Mouse (Mus musculus): ENCODE results near the gene Klhl24. TPM values are rescaled to one million over a fixed set of nuclear protein-coding genes. Genes with fewer than 3 reads are reported as not detected.
A peak's percentile ranks its signal among the peaks of the same experiment; 100 is the strongest.
"Not testable (repeated sequence)": the region's sequence is repeated elsewhere in the genome, so short reads cannot be mapped to it uniquely, and the experiment has no call there.

Klhl24 gene
- polyA plus RNA-seq, 1 experiment from 2014 or later = 34.9 TPM

GRCm38 (mm10) chr16:20095966-20096365 is 1.4 kb upstream of the Klhl24 start:
- Histone ChIP-seq H3K27ac (ENCODE audit: low read length) (no peak overlapping the region), H3K4me1 (ENCODE audit: insufficient read depth, low read length) (peaks cover 5% of the 10 kb centered on the region), H3K36me3 (ENCODE audit: insufficient read depth, low read length) (peaks cover 4% of the 10 kb centered on the region; the same call in 1 of the 2 replicates), H3K27me3 (ENCODE audit: insufficient read depth, low read length) (no peaks in the 10 kb centered on the region), H3K9me3 (ENCODE audit: low read length) (no peaks in the 10 kb centered on the region), H3K9ac (replicated peaks; ENCODE audit: low read length) (no peak overlapping the region), H3K4me3 (ENCODE audit: low read length) (no peak overlapping the region), H3K4me2 (replicated peaks; ENCODE audit: low read depth, low read length) (no peak overlapping the region)
- 77% methylated on average over 2 of the region's 2 CpGs for WGBS
- no peak for ATAC-seq (ENCODE audit: low FRiP score, low TSS enrichment)

- H3K9ac ChIP-seq (replicated peaks; ENCODE audit: low read length) = peak overlapping the region; percentile 93
- H3K4me1 ChIP-seq (ENCODE audit: insufficient read depth, low read length) = peaks cover 5% of the 10 kb centered on the region
- no peaks in the 10 kb centered on the region for H3K27me3 ChIP-seq (ENCODE audit: insufficient read depth, low read length)
- peak; percentile 96 for ATAC-seq (ENCODE audit: low FRiP score, low TSS enrichment)
- peak overlapping the region; percentile 85 for H3K4me3 ChIP-seq (ENCODE audit: low read length)
- no peaks in the 10 kb centered on the region for H3K9me3 ChIP-seq (ENCODE audit: low read length)
- WGBS = under 1% methylated on average over 55 of the region's 61 CpGs
- H3K36me3 ChIP-seq (ENCODE audit: insufficient read depth, low read length) = peaks cover 9% of the 10 kb centered on the region; the same call in 1 of the 2 replicates
- H3K27ac ChIP-seq (ENCODE audit: low read length) = peak overlapping the region; percentile 98
- H3K4me2 ChIP-seq (replicated peaks; ENCODE audit: low read depth, low read length) = peak overlapping the region; percentile 55
These were observed 501 bp downstream of the Klhl24 start for GRCm38 (mm10) chr16:20097711-20098374.

GRCm38 (mm10) chr16:20098375-20098727 is 1.0 kb downstream of the Klhl24 start:
- H3K4me1 ChIP-seq (ENCODE audit: insufficient read depth, low read length) = peaks cover 5% of the 10 kb centered on the region
- peak overlapping the region; percentile 98 for H3K27ac ChIP-seq (ENCODE audit: low read length)
- H3K9me3 ChIP-seq (ENCODE audit: low read length) = peaks cover 3% of the 10 kb centered on the region
- WGBS = 5% methylated on average over 4 of the region's 4 CpGs
- H3K9ac ChIP-seq (replicated peaks; ENCODE audit: low read length) = peak overlapping the region; percentile 93
- H3K36me3 ChIP-seq (ENCODE audit: insufficient read depth, low read length) = peaks cover 13% of the 10 kb centered on the region
- H3K4me2 ChIP-seq (replicated peaks; ENCODE audit: low read depth, low read length) = peak overlapping the region; percentile 55
- H3K4me3 ChIP-seq (ENCODE audit: low read length) = peak overlapping the region; percentile 85
- no peak for ATAC-seq (ENCODE audit: low FRiP score, low TSS enrichment)
- H3K27me3 ChIP-seq (ENCODE audit: insufficient read depth, low read length) = no peaks in the 10 kb centered on the region

- H3K27ac ChIP-seq (ENCODE audit: low read length) = peak overlapping the region; percentile 37; the same call in 1 of the 2 replicates
- H3K9ac ChIP-seq (replicated peaks; ENCODE audit: low read length) = no peak overlapping the region
- H3K4me2 ChIP-seq (replicated peaks; ENCODE audit: low read depth, low read length) = peak overlapping the region; percentile 55; the same call in 1 of the 2 replicates
- H3K4me1 ChIP-seq (ENCODE audit: insufficient read depth, low read length) = peaks cover 5% of the 10 kb centered on the region
- H3K36me3 ChIP-seq (ENCODE audit: insufficient read depth, low read length) = peaks cover 20% of the 10 kb centered on the region
- H3K27me3 ChIP-seq (ENCODE audit: insufficient read depth, low read length) = no peaks in the 10 kb centered on the region
- peaks cover 10% of the 10 kb centered on the region for H3K9me3 ChIP-seq (ENCODE audit: low read length)
- no peak for ATAC-seq (ENCODE audit: low FRiP score, low TSS enrichment)
- no peak overlapping the region; the same call in 1 of the 2 replicates for H3K4me3 ChIP-seq (ENCODE audit: low read length)
- 77% methylated on average over 6 of the region's 6 CpGs for WGBS
These were observed 1.7 kb downstream of the Klhl24 start for GRCm38 (mm10) chr16:20098866-20099629.

GRCm38 (mm10) chr16:20106996-20107395 is 9.7 kb downstream of the Klhl24 start:
- 92% methylated on average over 8 of the region's 8 CpGs for WGBS
- H3K36me3 ChIP-seq (ENCODE audit: insufficient read depth, low read length) = peaks cover 65% of the 10 kb centered on the region
- no peaks in the 10 kb centered on the region for H3K27me3 ChIP-seq (ENCODE audit: insufficient read depth, low read length)
- no peak for ATAC-seq (ENCODE audit: low FRiP score, low TSS enrichment)
- peaks cover 21% of the 10 kb centered on the region for H3K9me3 ChIP-seq (ENCODE audit: low read length)
- H3K27ac ChIP-seq (ENCODE audit: low read length) = no peak overlapping the region
- no peak overlapping the region for H3K4me3 ChIP-seq (ENCODE audit: low read length)
- no peak overlapping the region for H3K4me2 ChIP-seq (replicated peaks; ENCODE audit: low read depth, low read length)
- no peaks in the 10 kb centered on the region for H3K4me1 ChIP-seq (ENCODE audit: insufficient read depth, low read length)
- H3K9ac ChIP-seq (replicated peaks; ENCODE audit: low read length) = no peak overlapping the region

GRCm38 (mm10) chr16:20108961-20109360 is 11.6 kb downstream of the Klhl24 start:
- Histone ChIP-seq H3K9me3 (ENCODE audit: low read length) (peaks cover 11% of the 10 kb centered on the region), H3K4me3 (ENCODE audit: low read length) (no peak overlapping the region), H3K9ac (replicated peaks; ENCODE audit: low read length) (no peak overlapping the region), H3K27me3 (ENCODE audit: insufficient read depth, low read length) (no peaks in the 10 kb centered on the region), H3K4me2 (replicated peaks; ENCODE audit: low read depth, low read length) (no peak overlapping the region), H3K36me3 (ENCODE audit: insufficient read depth, low read length) (peaks cover 54% of the 10 kb centered on the region), H3K27ac (ENCODE audit: low read length) (no peak overlapping the region), H3K4me1 (ENCODE audit: insufficient read depth, low read length) (no peaks in the 10 kb centered on the region)
- WGBS = 95% methylated on average over 6 of the region's 6 CpGs
- ATAC-seq (ENCODE audit: low FRiP score, low TSS enrichment) = no peak

GRCm38 (mm10) chr16:20112649-20113048 is 15.3 kb downstream of the Klhl24 start:
- no peak overlapping the region for H3K4me3 ChIP-seq (ENCODE audit: low read length)
- no peak overlapping the region for H3K4me2 ChIP-seq (replicated peaks; ENCODE audit: low read depth, low read length)
- peaks cover 5% of the 10 kb centered on the region; the same call in 1 of the 2 replicates for H3K9me3 ChIP-seq (ENCODE audit: low read length)
- no peaks in the 10 kb centered on the region for H3K4me1 ChIP-seq (ENCODE audit: insufficient read depth, low read length)
- H3K27me3 ChIP-seq (ENCODE audit: insufficient read depth, low read length) = no peaks in the 10 kb centered on the region
- H3K27ac ChIP-seq (ENCODE audit: low read length) = no peak overlapping the region
- no peak for ATAC-seq (ENCODE audit: low FRiP score, low TSS enrichment)
- peaks cover 47% of the 10 kb centered on the region for H3K36me3 ChIP-seq (ENCODE audit: insufficient read depth, low read length)
- no peak overlapping the region for H3K9ac ChIP-seq (replicated peaks; ENCODE audit: low read length)
- WGBS = 84% methylated on average over 2 of the region's 2 CpGs

- ATAC-seq (ENCODE audit: low FRiP score, low TSS enrichment) = no peak
- Histone ChIP-seq H3K4me3 (ENCODE audit: low read length) (no peak overlapping the region), H3K4me1 (ENCODE audit: insufficient read depth, low read length) (no peaks in the 10 kb centered on the region), H3K27ac (ENCODE audit: low read length) (no peak overlapping the region), H3K4me2 (replicated peaks; ENCODE audit: low read depth, low read length) (no peak overlapping the region), H3K36me3 (ENCODE audit: insufficient read depth, low read length) (peaks cover 40% of the 10 kb centered on the region), H3K9ac (replicated peaks; ENCODE audit: low read length) (no peak overlapping the region), H3K9me3 (ENCODE audit: low read length) (no peaks in the 10 kb centered on the region), H3K27me3 (ENCODE audit: insufficient read depth, low read length) (no peaks in the 10 kb centered on the region)
- WGBS = 87% methylated on average over 4 of the region's 4 CpGs
These were observed 18.7 kb downstream of the Klhl24 start for GRCm38 (mm10) chr16:20116069-20116468.

- not testable (repeated sequence) for H3K9me3 ChIP-seq (ENCODE audit: low read length); H3K27ac ChIP-seq (ENCODE audit: low read length); H3K4me1 ChIP-seq (ENCODE audit: insufficient read depth, low read length); ATAC-seq (ENCODE audit: low FRiP score, low TSS enrichment); H3K4me3 ChIP-seq (ENCODE audit: low read length); H3K27me3 ChIP-seq (ENCODE audit: insufficient read depth, low read length); H3K4me2 ChIP-seq (replicated peaks; ENCODE audit: low read depth, low read length); H3K9ac ChIP-seq (replicated peaks; ENCODE audit: low read length)
- WGBS = 72% methylated on average over 10 of the region's 10 CpGs
- H3K36me3 ChIP-seq (ENCODE audit: insufficient read depth, low read length) = peaks cover 35% of the 10 kb centered on the region
These were observed 29.1 kb downstream of the Klhl24 start for GRCm38 (mm10) chr16:20126319-20126883.
